ENCODE assay signal across 8 mouse cellular contexts in genomic region chr1:87098358-87098975, GRCm38 (mm10). TPM values are rescaled to one million over a fixed set of nuclear protein-coding genes. Genes with fewer than 3 reads are reported as not detected.
DNase-seq lines count a peak whose midpoint lies in the region; ATAC-seq and TF ChIP-seq lines count a peak whose summit lies in the region.

No protein-coding gene starts in this region.

- no peak for TF ChIP-seq EP300 in lung, postnatal 0 days (IDR thresholded peaks at IDR 0.05)

- H3K27me3 ChIP-seq in forebrain, embryonic 16.5 days (replicated peaks; ENCODE audit: control insufficient read depth, insufficient read depth, low read length) = no peaks in the 10 kb centered on the region
- H3K27me3 ChIP-seq in lung, postnatal 0 days (replicated peaks; ENCODE audit: insufficient read depth, low read length) = no peaks in the 10 kb centered on the region

- H3K27ac ChIP-seq in forebrain, embryonic 16.5 days (ENCODE audit: low read length) = no peak overlapping the region
- no peak overlapping the region for H3K27ac ChIP-seq in lung, postnatal 0 days (ENCODE audit: low read length)

- H3K4me2 ChIP-seq in forebrain, embryonic 16.5 days (ENCODE audit: low read length) = peak overlapping the region; percentile 11; the same call in 1 of the 2 replicates
- H3K4me2 ChIP-seq in lung, postnatal 0 days (replicated peaks; ENCODE audit: low read depth, low read length) = 0 out of 2 replicates have a peak overlapping the region, but pooled peaks have one; percentile 25

- H3K4me1 ChIP-seq in forebrain, embryonic 16.5 days (replicated peaks; ENCODE audit: control insufficient read depth, insufficient read depth, low read length) = no peaks in the 10 kb centered on the region
- no peaks in the 10 kb centered on the region for H3K4me1 ChIP-seq in lung, postnatal 0 days (ENCODE audit: insufficient read depth, low read depth, low read length)

- H3K9me3 ChIP-seq in forebrain, embryonic 16.5 days (ENCODE audit: control insufficient read depth, low read length) = no peaks in the 10 kb centered on the region
- H3K9me3 ChIP-seq in lung, postnatal 0 days (ENCODE audit: low read length) = no peaks in the 10 kb centered on the region

- WGBS in forebrain, embryonic 16.5 days = 10% methylated on average over 30 of the region's 30 CpGs
- 16% methylated on average over 30 of the region's 30 CpGs for WGBS in lung, postnatal 0 days

- TF ChIP-seq CTCF in lung, postnatal 0 days (IDR thresholded peaks at IDR 0.05) = peak; percentile 84

- no peaks in the 10 kb centered on the region for H3K36me3 ChIP-seq in forebrain, embryonic 16.5 days (ENCODE audit: control insufficient read depth, insufficient read depth)
- H3K36me3 ChIP-seq in lung, postnatal 0 days (ENCODE audit: insufficient read depth, low read length) = no peaks in the 10 kb centered on the region

- peak; percentile 64 for ATAC-seq in forebrain, embryonic 16.5 days
- ATAC-seq in hematopoietic stem cell, adult 5-6 weeks (replicated peaks in 1 of 2; ENCODE audit: insufficient read depth in 1 of 2, low FRiP score in 2 of 2, low TSS enrichment in 1 of 2, low read depth in 1 of 2, poor library complexity in 2 of 2, severe bottlenecking in 2 of 2) = peak; percentile 71 to 73
- ATAC-seq in lung, postnatal 0 days = peak; percentile 80

- DNase-seq in MN1 (ENCODE audit: low spot score) = peak; percentile 67
- DNase-seq in cerebellum, adult 18-20 months = peak; percentile 11 to 46
- peak; percentile 0 for DNase-seq in layer of hippocampus, adult 9-10 months (ENCODE audit: low spot score)
- DNase-seq in lung, postnatal 0 days (ENCODE audit: low spot score) = peak; percentile 55
- DNase-seq in retina, postnatal 1 day = peak; percentile 73
- peak; percentile 33 to 71 for DNase-seq in urinary bladder, postnatal 4 days (ENCODE audit: low spot score in 2 of 2)

- no peak overlapping the region for H3K4me3 ChIP-seq in forebrain, embryonic 16.5 days (replicated peaks; ENCODE audit: low read length)
- no peak overlapping the region for H3K4me3 ChIP-seq in lung, postnatal 0 days (ENCODE audit: low read depth, low read length)

- no peak overlapping the region for H3K9ac ChIP-seq in forebrain, embryonic 16.5 days (replicated peaks; ENCODE audit: low read depth, low read length)
- H3K9ac ChIP-seq in lung, postnatal 0 days (replicated peaks; ENCODE audit: low read depth) = no peak overlapping the region

RNA-seq across cellular contexts. Expression of gene Alpi, which starts 2.9 kb away (rescaled TPM):
- polyA plus RNA-seq in forebrain, embryonic 16.5 days (2015; fragmentation: Nextera tagmentation; extraction: Ambion mirVana) = not detected in 2 replicates
- total RNA-seq in hematopoietic stem cell, adult 5-6 weeks (2017) = not detected in 2 replicates
- not detected in 2 replicates for polyA plus RNA-seq in lung, postnatal 0 days (2015; fragmentation: Nextera tagmentation; extraction: Ambion mirVana)

RNA-seq across cellular contexts. Expression of gene Alppl2, which starts 8.7 kb away (rescaled TPM):
- not detected in 2 replicates for polyA plus RNA-seq in forebrain, embryonic 16.5 days (2015; fragmentation: Nextera tagmentation; extraction: Ambion mirVana)
- not detected in 2 replicates for total RNA-seq in hematopoietic stem cell, adult 5-6 weeks (2017)
- polyA plus RNA-seq in lung, postnatal 0 days (2015; fragmentation: Nextera tagmentation; extraction: Ambion mirVana) = 0.06 TPM in 1 of 2 replicates, not detected in the other

RNA-seq across cellular contexts. Expression of gene Akp3, which starts 26.3 kb away (rescaled TPM):
- polyA plus RNA-seq in forebrain, embryonic 16.5 days (2015; fragmentation: Nextera tagmentation; extraction: Ambion mirVana) = not detected in 2 replicates
- not detected in 2 replicates for total RNA-seq in hematopoietic stem cell, adult 5-6 weeks (2017)
- polyA plus RNA-seq in lung, postnatal 0 days (2015; fragmentation: Nextera tagmentation; extraction: Ambion mirVana) = not detected in 2 replicates

RNA-seq across cellular contexts. Expression of gene Ecel1, which starts 57.9 kb away (rescaled TPM):
- polyA plus RNA-seq in forebrain, embryonic 16.5 days (2015; fragmentation: Nextera tagmentation; extraction: Ambion mirVana) = 13.4 and 25.3 TPM in 2 replicates
- total RNA-seq in hematopoietic stem cell, adult 5-6 weeks (2017) = not detected in 2 replicates
- 0.17 and 0.39 TPM in 2 replicates for polyA plus RNA-seq in lung, postnatal 0 days (2015; fragmentation: Nextera tagmentation; extraction: Ambion mirVana)

Comparison
In these comparisons a context has a peak if more than half of its experiments do, and no peak if none do; other contexts are left out.
1. DNase-seq: peak in every context shown above with its lines; median percentile 73 in retina, postnatal 1 day; 67 in MN1; 55 in lung, postnatal 0 days; 52 in urinary bladder, postnatal 4 days; 28 in cerebellum, adult 18-20 months; 0 in layer of hippocampus, adult 9-10 months.